14 mouse cellular contexts compared by ENCODE assay signal in the genomic region with DNA sequence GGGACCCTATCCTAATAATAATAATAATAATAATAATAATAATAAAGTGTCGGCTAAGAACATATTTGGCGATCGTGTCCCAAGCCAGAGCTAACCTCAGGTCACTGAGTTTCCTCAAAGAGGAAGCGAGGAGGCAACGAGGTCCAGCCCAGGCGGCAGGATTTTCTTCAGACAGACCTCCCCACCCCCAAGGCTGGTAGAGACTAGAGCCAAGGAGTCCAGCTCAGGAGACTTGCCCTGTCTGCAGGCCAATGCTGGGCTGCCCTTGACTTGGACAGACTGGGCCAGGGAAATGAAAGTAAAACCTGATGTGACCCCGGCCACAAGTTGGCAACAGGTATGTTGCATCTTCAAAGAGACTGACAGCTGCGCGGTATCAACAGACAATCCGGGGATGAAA. TPM values are rescaled to one million over a fixed set of nuclear protein-coding genes. Genes with fewer than 3 reads are reported as not detected.
DNase-seq lines count a peak whose midpoint lies in the region; ATAC-seq and TF ChIP-seq lines count a peak whose summit lies in the region.
"Had no signal": no experiment of that assay in that cellular context is flagged by ENCODE, and none has a peak within 500 bp of the region (broad histone marks: within the 10 kb centered on the region; RNA-seq: fewer than 3 reads in every experiment).

No protein-coding gene starts in this region.

- H3K9me3 ChIP-seq in heart, embryonic 11.5 days (replicated peaks; ENCODE audit: control insufficient read depth, low read length), result no peaks in the 10 kb centered on the region
- H3K9me3 ChIP-seq in lung, embryonic 14.5 days (ENCODE audit: low read depth, low read length), result no peaks in the 10 kb centered on the region
- H3K9me3 ChIP-seq in liver, embryonic 12.5 days (replicated peaks), result no peaks in the 10 kb centered on the region

- peak overlapping the region; percentile 62; the same call in 1 of the 2 replicates for H3K4me3 ChIP-seq in heart, embryonic 11.5 days (ENCODE audit: low read depth, low read length)
- H3K4me3 ChIP-seq in lung, embryonic 14.5 days (ENCODE audit: low read depth, low read length), result no peak overlapping the region
- peak overlapping the region; percentile 58 for H3K4me3 ChIP-seq in bone marrow macrophage, adult 2 months (ENCODE audit: insufficient read depth, low read length)
- peak overlapping the region; percentile 22 for H3K4me3 ChIP-seq in liver, embryonic 12.5 days

- ATAC-seq in heart, embryonic 11.5 days (replicated peaks; ENCODE audit: insufficient number of reproducible peaks, low FRiP score, low TSS enrichment), result no peak
- no peak for ATAC-seq in lung, embryonic 14.5 days (ENCODE audit: insufficient read depth)
- no peak for ATAC-seq in liver, embryonic 12.5 days
- ATAC-seq: forebrain, embryonic 16.5 days had no signal

- H3K9ac ChIP-seq in heart, embryonic 11.5 days (ENCODE audit: low read depth, low read length), result no peak overlapping the region
- H3K9ac ChIP-seq in lung, embryonic 14.5 days, result no peak overlapping the region
- H3K9ac ChIP-seq in liver, embryonic 12.5 days, result no peak overlapping the region
- H3K9ac ChIP-seq: hindbrain, embryonic 14.5 days had no signal

- H3K36me3 ChIP-seq in heart, embryonic 11.5 days (ENCODE audit: control insufficient read depth, insufficient read depth, low read length), result no peaks in the 10 kb centered on the region
- H3K36me3 ChIP-seq in lung, embryonic 14.5 days (ENCODE audit: insufficient read depth), result no peaks in the 10 kb centered on the region
- no peaks in the 10 kb centered on the region for H3K36me3 ChIP-seq in liver, embryonic 12.5 days

- 65% methylated on average over 10 of the region's 10 CpGs for WGBS in heart, embryonic 11.5 days (ENCODE audit: insufficient replicate concordance)
- WGBS in lung, embryonic 14.5 days, result 60% methylated on average over 10 of the region's 10 CpGs
- 36% methylated on average over 10 of the region's 10 CpGs for WGBS in liver, embryonic 12.5 days (ENCODE audit: insufficient replicate concordance)

- H3K4me2 ChIP-seq in heart, embryonic 11.5 days, result peak overlapping the region; percentile 92
- H3K4me2 ChIP-seq in lung, embryonic 14.5 days, result peak overlapping the region; percentile 95; the same call in 1 of the 2 replicates
- peak overlapping the region; percentile 63 for H3K4me2 ChIP-seq in liver, embryonic 12.5 days

- peaks cover 36% of the 10 kb centered on the region for H3K27me3 ChIP-seq in heart, embryonic 11.5 days (ENCODE audit: control insufficient read depth, insufficient read depth, low read length)
- peaks cover 39% of the 10 kb centered on the region for H3K27me3 ChIP-seq in lung, embryonic 14.5 days (ENCODE audit: insufficient read depth, low read length)
- peaks cover 96% of the 10 kb centered on the region for H3K27me3 ChIP-seq in liver, embryonic 12.5 days (replicated peaks)

- intact Hi-C loops in left cerebral cortex, postnatal 36 days (cut with DNase I), result loop anchor here (5.0 kb wide), 2 partner anchors 193 to 463 kb away; no protein-coding TSS in a partner anchor

- peaks cover 24% of the 10 kb centered on the region for H3K4me1 ChIP-seq in heart, embryonic 11.5 days (ENCODE audit: control insufficient read depth, insufficient read depth, low read length)
- H3K4me1 ChIP-seq in lung, embryonic 14.5 days (ENCODE audit: insufficient read depth), result peaks cover 26% of the 10 kb centered on the region; the same call in 1 of the 2 replicates
- H3K4me1 ChIP-seq in bone marrow macrophage, adult 2 months (ENCODE audit: control insufficient read depth, insufficient read depth, low read length), result peaks cover 8% of the 10 kb centered on the region
- peaks cover 25% of the 10 kb centered on the region for H3K4me1 ChIP-seq in liver, embryonic 12.5 days

- TF ChIP-seq POLR2A in bone marrow macrophage, adult 2 months (IDR thresholded peaks at IDR 0.05; ENCODE audit: borderline replicate concordance, low read depth, low read length), result no peak

- H3K27ac ChIP-seq in heart, embryonic 11.5 days (ENCODE audit: low read depth, low read length), result no peak overlapping the region
- H3K27ac ChIP-seq in lung, embryonic 14.5 days (ENCODE audit: low read depth), result no peak overlapping the region
- H3K27ac ChIP-seq in bone marrow macrophage, adult 2 months (ENCODE audit: insufficient read depth, low read depth, low read length), result no peak overlapping the region
- no peak overlapping the region for H3K27ac ChIP-seq in liver, embryonic 12.5 days
- H3K27ac ChIP-seq: hindbrain, embryonic 14.5 days had no signal

- TF ChIP-seq CTCF in lung, embryonic 14.5 days (IDR thresholded peaks at IDR 0.05; ENCODE audit: low read depth), result no peak
- TF ChIP-seq CTCF in bone marrow macrophage, adult 2 months (IDR thresholded peaks at IDR 0.05; ENCODE audit: low read depth, low read length), result no peak

- DNase-seq in heart, adult 18-20 months, result no peak
- DNase-seq in lung, embryonic 14.5 days, result no peak
- DNase-seq in lung, postnatal 25 days (ENCODE audit: low spot score), result no peak
- DNase-seq in left cerebral cortex, adult 11 months (ENCODE audit: low spot score), result no peak
- no peak for DNase-seq in left cerebral cortex, postnatal 36 days (ENCODE audit: low spot score in 2 of 2)
- DNase-seq: embryo, embryonic 11 days; right cerebral cortex, postnatal 4 days; thymus, postnatal 14 days had no signal

RNA-seq across cellular contexts. Expression of gene Adm, which starts 2.0 kb away (rescaled TPM):
- polyA plus RNA-seq in heart, embryonic 11.5 days (2014; fragmentation: Nextera tagmentation; extraction: Ambion mirVana), result 13.0 and 14.9 TPM in 2 replicates
- 1 to 10 TPM; 7.5 to 8.8 TPM for total RNA-seq in heart, adult 18-20 months (2021)
- polyA plus RNA-seq in lung, embryonic 14.5 days (2014; fragmentation: Nextera tagmentation; extraction: Ambion mirVana), result 2.3 and 2.5 TPM in 2 replicates
- polyA plus RNA-seq in bone marrow macrophage, adult 2 months (2012; ENCODE audit: insufficient read depth, insufficient read length, missing spikeins), result not detected in 2 replicates
- 7.8 and 8.9 TPM in 2 replicates for polyA plus RNA-seq in liver, embryonic 12.5 days (2016; fragmentation: Nextera tagmentation; extraction: Ambion mirVana)
- total RNA-seq in left cerebral cortex, postnatal 36 days (2021), result 1 to 10 TPM; 2.4 to 2.9 TPM
- total RNA-seq: megakaryocyte-erythroid progenitor cell, adult 5-6 weeks had no signal

RNA-seq across cellular contexts. Expression of gene Sbf2, which starts 10.8 kb away (rescaled TPM):
- polyA plus RNA-seq in heart, embryonic 11.5 days (2014; fragmentation: Nextera tagmentation; extraction: Ambion mirVana), result 29.0 and 35.4 TPM in 2 replicates
- total RNA-seq in heart, adult 18-20 months (2021), result 10 to 100 TPM; 36.8 to 45.1 TPM
- polyA plus RNA-seq in lung, embryonic 14.5 days (2014; fragmentation: Nextera tagmentation; extraction: Ambion mirVana), result 43.2 and 45.4 TPM in 2 replicates
- 48.1 and 49.9 TPM in 2 replicates for polyA plus RNA-seq in bone marrow macrophage, adult 2 months (2012; ENCODE audit: insufficient read depth, insufficient read length, missing spikeins)
- 7.2 and 9.2 TPM in 2 replicates for polyA plus RNA-seq in liver, embryonic 12.5 days (2016; fragmentation: Nextera tagmentation; extraction: Ambion mirVana)
- total RNA-seq in left cerebral cortex, postnatal 36 days (2021), result 10 to 100 TPM; 46.1 to 69.2 TPM
